Mouse (Mus musculus): ENCODE results near the gene Dsp. TPM values are rescaled to one million over a fixed set of nuclear protein-coding genes. Genes with fewer than 3 reads are reported as not detected.

Gene Dsp
- total RNA-seq (2021) = under 1 TPM in 1 of 2 experiments, not detected in 1; 0.03 TPM
- long read RNA-seq, experiment 1 = 0 reads
- long read RNA-seq, experiment 2 = 0 reads

- peak; percentile 48 for DNase-seq
- Histone ChIP-seq H3K27ac (no peak within 1 kb of the TSS), H3K4me3 (peak within 1 kb of the TSS; percentile 71)
- intact Hi-C loops (cut with DNase I) = no loop called here
- no peak for TF ChIP-seq CTCF (IDR thresholded peaks at IDR 0.05)
These were observed at the start of gene Dsp for GRCm38 (mm10) chr13:38151069-38151588. Gene Dsp, plus strand, starts transcription at chr13:38151294.

GRCm38 (mm10) chr13:38103406-38103805 lies 47.7 kb upstream of the Dsp start:
- Histone ChIP-seq H3K4me3 (no peak overlapping the region), H3K27ac (no peak overlapping the region)
- DNase-seq = no peak
- intact Hi-C loops (cut with DNase I) = no loop called here
- no peak for TF ChIP-seq CTCF (IDR thresholded peaks at IDR 0.05)

- intact Hi-C loops (cut with DNase I) = no loop called here
These were observed 46.6 kb upstream of the Dsp start for GRCm38 (mm10) chr13:38104501-38104900.

DNA sequence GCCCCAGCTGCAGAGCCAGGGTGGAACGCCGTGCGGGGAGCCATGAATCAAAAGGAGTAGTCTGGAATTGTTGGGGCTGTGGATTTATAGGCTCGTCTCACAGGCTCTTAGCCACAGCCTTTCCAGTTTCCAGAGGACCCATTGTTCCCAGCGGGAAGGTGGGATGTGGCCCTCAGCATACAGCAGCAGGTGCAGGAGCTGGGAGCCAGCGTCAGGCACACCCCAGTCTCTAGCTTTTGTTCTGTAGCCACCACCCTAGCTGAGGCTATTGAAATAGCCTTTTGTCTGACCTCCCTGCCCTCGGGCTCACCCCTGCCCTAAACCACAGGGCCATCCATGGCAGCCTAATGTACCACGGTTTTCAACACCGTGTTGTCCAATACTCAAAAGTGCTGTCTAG lies 42.0 kb upstream of the Dsp start:
- Histone ChIP-seq H3K4me3 (no peak overlapping the region), H3K27ac (no peak overlapping the region)
- intact Hi-C loops (cut with DNase I) = no loop called here
- DNase-seq = no peak
- no peak for TF ChIP-seq CTCF (IDR thresholded peaks at IDR 0.05)

More at GRCm38 (mm10) chr13:38104501-38104900, 46.6 kb upstream of the Dsp start:
- Histone ChIP-seq H3K4me3 (no peak overlapping the region), H3K27ac (no peak overlapping the region)
- no peak for TF ChIP-seq CTCF (IDR thresholded peaks at IDR 0.05)
- no peak for DNase-seq

- no peak for DNase-seq
- no peak for TF ChIP-seq CTCF (IDR thresholded peaks at IDR 0.05)
These were observed 28.8 kb upstream of the Dsp start for GRCm38 (mm10) chr13:38122321-38122720.

DNA sequence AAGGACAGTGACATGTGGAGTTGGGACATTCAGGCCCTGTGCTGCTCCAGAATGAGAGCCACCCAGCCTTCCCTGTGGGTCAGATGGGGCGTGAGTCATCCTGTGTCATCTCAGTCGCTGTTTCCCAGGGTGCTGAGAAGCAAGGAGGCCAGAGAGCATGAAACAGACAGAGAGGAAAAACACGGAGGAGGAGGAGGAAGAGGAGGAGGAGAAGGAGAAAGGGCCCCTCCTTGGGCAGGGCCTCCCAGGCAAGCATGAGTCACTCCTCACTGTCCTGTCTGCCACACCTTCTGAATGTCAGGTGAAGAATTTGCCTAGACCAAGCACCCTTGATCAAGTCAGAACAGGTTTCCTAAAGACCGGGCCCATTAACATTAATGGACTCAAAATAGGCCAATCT lies 27.4 kb upstream of the Dsp start:
- intact Hi-C loops (cut with DNase I) = no loop called here
- no peak overlapping the region for H3K27ac ChIP-seq
- DNase-seq = no peak
- TF ChIP-seq CTCF (IDR thresholded peaks at IDR 0.05) = no peak
- H3K4me3 ChIP-seq = no peak overlapping the region

More at GRCm38 (mm10) chr13:38122321-38122720, 28.8 kb upstream of the Dsp start:
- intact Hi-C loops (cut with DNase I) = no loop called here
- no peak overlapping the region for H3K27ac ChIP-seq
- no peak overlapping the region for H3K4me3 ChIP-seq

DNA sequence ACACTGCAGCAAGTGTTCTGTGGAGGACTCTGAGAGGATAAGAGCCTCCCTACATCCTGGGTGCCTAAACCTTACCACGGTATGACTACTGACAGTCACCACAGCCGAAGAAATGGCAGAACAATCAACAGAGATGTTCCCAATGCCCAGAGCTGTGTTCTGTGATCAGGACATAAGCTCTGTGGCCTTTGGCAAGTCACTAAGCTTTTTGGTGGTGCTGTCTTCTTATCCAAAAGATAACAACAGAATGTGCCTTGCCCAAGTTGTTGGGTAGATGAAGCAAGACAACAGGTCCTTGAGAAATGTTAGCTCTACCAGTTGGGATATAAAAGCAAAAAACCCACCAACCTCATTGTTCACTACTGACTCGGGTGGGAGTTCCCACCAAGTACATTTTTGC lies 23.4 kb upstream of the Dsp start:
- no peak overlapping the region for H3K27ac ChIP-seq
- DNase-seq = no peak
- intact Hi-C loops (cut with DNase I) = no loop called here

DNA sequence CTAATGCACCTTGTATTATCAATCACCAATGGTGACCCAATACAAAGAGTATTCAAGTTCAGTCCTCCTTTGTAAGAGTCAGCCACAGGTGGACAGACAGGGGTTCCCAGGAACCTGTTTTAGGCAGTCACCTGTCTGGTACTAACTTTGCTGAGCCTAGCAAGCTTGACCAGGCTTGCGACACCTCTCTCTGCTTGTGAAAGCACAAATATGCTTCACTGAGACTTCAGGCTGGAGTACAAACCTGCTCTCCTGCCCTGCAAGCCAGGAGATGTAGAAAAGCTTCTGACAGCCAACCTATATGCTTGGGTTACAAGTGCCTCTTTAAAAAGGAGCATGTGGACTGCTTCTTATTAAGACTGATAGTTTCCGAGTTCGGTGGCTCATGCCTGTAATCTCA lies 22.8 kb upstream of the Dsp start:
- intact Hi-C loops (cut with DNase I) = no loop called here
- Histone ChIP-seq H3K27ac (no peak overlapping the region), H3K4me3 (no peak overlapping the region)
- DNase-seq = no peak
- no peak for TF ChIP-seq CTCF (IDR thresholded peaks at IDR 0.05)

More for the DNA sequence above, 23.4 kb upstream of the Dsp start:
- no peak for TF ChIP-seq CTCF (IDR thresholded peaks at IDR 0.05)
- H3K4me3 ChIP-seq = no peak overlapping the region

DNA sequence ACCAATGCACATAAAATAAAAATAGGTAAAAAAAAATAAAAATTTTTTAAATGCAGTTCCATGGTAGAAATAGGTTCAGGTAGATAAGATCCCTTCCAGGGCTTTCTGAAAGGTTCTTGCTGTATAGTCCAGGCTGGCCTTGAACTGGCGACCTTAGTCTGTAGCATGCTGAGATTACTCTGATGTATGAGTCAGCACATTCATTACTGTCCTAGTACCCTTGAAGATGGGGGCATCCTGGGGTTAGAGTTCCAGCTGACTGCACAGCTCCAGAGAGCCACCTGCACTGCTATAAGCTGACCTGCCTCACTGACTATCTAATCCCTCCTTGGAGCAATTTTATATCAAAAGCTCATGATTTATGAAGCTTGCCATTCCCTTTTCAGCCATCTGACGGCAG lies 21.6 kb upstream of the Dsp start:
- intact Hi-C loops (cut with DNase I) = no loop called here
- TF ChIP-seq CTCF (IDR thresholded peaks at IDR 0.05) = no peak
- H3K27ac ChIP-seq = no peak overlapping the region
- no peak overlapping the region for H3K4me3 ChIP-seq
- DNase-seq = no peak

GRCm38 (mm10) chr13:38130116-38130515 lies 21.0 kb upstream of the Dsp start:
- no peak for DNase-seq
- TF ChIP-seq CTCF (IDR thresholded peaks at IDR 0.05) = no peak
- intact Hi-C loops (cut with DNase I) = no loop called here
- Histone ChIP-seq H3K4me3 (no peak overlapping the region), H3K27ac (no peak overlapping the region)

DNA sequence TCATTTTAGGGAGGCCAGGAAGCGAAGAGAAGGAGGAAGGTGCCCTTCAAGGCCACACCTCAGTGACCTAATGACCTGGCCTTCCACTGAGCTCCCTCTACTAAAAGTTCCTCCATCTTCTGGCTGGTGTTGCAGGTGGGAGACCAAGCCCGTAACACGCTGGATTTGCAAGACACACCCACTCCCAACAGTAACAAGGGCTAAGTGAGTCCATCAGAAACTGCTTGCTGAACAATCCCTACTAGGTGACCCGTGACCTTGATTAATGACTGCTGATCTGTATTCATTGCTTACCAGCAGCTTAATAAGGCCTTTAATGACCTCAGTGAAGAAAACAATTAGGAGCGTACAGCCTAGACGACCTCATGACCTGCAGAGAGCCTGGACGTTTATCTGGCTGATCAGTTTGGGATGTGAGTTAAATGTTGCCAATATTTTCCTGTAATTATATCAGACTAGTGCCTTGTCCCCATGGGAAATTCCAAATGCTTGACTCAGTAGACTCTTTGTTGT lies 18.0 kb upstream of the Dsp start:
- Histone ChIP-seq H3K27ac (no peak overlapping the region), H3K4me3 (no peak overlapping the region)
- intact Hi-C loops (cut with DNase I) = no loop called here
- no peak for TF ChIP-seq CTCF (IDR thresholded peaks at IDR 0.05)
- DNase-seq = no peak

DNA sequence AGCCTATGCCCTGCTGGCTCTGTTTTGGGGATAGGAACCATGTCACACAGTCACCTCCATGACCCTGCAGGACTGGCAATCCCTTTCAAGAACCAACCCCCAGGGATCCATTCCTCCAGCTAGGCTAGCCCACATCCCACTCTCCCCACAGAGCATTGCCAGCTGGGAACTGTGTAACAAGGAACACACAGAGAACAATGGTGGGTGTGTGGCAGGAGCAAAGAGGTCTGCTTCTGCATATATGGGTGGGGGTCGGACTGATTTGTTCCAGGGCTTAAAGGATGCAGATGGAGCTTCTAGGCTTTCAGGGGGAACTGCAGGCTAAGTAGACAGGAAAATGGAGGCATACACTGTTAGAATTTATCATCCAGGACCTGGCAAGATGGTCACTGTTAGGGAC lies 10.6 kb upstream of the Dsp start:
- TF ChIP-seq CTCF (IDR thresholded peaks at IDR 0.05) = no peak
- DNase-seq = no peak
- intact Hi-C loops (cut with DNase I) = no loop called here
- Histone ChIP-seq H3K27ac (no peak overlapping the region), H3K4me3 (no peak overlapping the region)

DNA sequence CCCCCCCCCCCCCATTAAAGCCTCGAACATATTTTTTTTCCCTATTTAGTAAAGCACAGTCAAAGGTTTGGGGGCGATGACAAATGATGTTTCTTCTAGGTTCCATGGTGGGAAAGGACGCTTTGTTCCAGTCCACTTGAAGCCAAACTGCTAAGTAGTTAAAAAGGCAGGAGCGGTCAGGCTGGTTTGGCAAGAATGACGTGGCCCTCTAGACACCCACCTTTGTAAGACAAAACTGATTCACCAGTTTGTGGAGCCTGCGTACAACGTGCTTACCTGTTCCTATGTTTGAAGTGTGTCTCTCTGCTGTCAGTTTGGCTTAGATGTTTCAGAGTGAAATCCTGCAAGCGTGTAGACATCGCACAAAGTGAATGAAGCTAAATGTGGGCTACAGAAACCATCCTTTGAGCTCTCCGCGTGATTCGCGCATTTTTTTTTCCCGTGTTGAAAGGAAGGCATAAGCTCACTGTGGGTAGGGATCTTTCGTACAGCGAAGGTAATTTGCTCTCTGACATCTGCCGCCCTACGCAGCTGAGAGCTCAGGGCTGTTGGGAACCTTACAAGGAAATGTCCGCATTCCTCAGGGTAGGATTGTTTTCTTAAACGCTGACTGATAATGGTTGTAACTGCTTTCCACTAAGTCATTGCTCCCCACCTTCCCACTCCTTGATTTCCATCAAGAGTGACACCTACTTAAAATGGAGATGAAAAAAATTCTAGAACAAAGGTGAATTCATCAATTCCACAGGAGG lies 6.0 kb upstream of the Dsp start:
- no peak for DNase-seq
- no peak for TF ChIP-seq CTCF (IDR thresholded peaks at IDR 0.05)
- no peak overlapping the region; the same call in 1 of the 2 replicates for H3K4me3 ChIP-seq
- no peak overlapping the region for H3K27ac ChIP-seq
- intact Hi-C loops (cut with DNase I) = no loop called here

- TF ChIP-seq CTCF (IDR thresholded peaks at IDR 0.05) = no peak
- no peak for DNase-seq
- intact Hi-C loops (cut with DNase I) = no loop called here
- Histone ChIP-seq H3K4me3 (no peak overlapping the region), H3K27ac (no peak overlapping the region)
These were observed 2.7 kb upstream of the Dsp start for GRCm38 (mm10) chr13:38148348-38148747.
